Mouse (Mus musculus) ES-Bruce4 (cell line): ENCODE results near the gene Psmc6.

Experiments used
- CTCF ChIP-seq: IDR thresholded peaks from one replicate; pipeline ENCODE4 v1.8.1; 2011; ENCODE audit warnings: low read depth, low read length
- POLR2A ChIP-seq: IDR thresholded peaks from one replicate; pipeline ENCODE4 v1.8.1; 2011; ENCODE audit warnings: low read length; ENCODE audit not compliant: insufficient read depth

GRCm38 (mm10) chr14:45365196-45365587 lies 35.6 kb downstream of the Psmc6 start:
- TF ChIP-seq POLR2A (no peak), CTCF (no peak)
